Mouse (Mus musculus) adipose tissue, adult 10 weeks (tissue): ENCODE data around the gene Nkiras1. TPM values are rescaled to one million over a fixed set of nuclear protein-coding genes. Genes with fewer than 3 reads are reported as not detected.

Experiments used
- polyA plus RNA-seq: library from polyadenylated mRNA; stranded (reverse); fragments of 350-450 nt; fragmentation: Illumina TruSeq; extraction: RNeasy Lipid Tissue Mini Kit (QIAGEN cat#74804); gene quantifications from one replicate; pipeline ENCODE4 v1.2.3, GENCODE M21; 2014; ENCODE audit warnings: low read depth, low replicate concordance

Nkiras1 gene
- 28.0 TPM for polyA plus RNA-seq

GRCm38 (mm10) chr14:18270529-18271441 lies at the start of gene Nkiras1, which contains the start of gene Rpl15:
TSS of gene Nkiras1 (plus strand) at chr14:18271136.
TSS of gene Rpl15 (minus strand) at chr14:18271391.

DNA sequence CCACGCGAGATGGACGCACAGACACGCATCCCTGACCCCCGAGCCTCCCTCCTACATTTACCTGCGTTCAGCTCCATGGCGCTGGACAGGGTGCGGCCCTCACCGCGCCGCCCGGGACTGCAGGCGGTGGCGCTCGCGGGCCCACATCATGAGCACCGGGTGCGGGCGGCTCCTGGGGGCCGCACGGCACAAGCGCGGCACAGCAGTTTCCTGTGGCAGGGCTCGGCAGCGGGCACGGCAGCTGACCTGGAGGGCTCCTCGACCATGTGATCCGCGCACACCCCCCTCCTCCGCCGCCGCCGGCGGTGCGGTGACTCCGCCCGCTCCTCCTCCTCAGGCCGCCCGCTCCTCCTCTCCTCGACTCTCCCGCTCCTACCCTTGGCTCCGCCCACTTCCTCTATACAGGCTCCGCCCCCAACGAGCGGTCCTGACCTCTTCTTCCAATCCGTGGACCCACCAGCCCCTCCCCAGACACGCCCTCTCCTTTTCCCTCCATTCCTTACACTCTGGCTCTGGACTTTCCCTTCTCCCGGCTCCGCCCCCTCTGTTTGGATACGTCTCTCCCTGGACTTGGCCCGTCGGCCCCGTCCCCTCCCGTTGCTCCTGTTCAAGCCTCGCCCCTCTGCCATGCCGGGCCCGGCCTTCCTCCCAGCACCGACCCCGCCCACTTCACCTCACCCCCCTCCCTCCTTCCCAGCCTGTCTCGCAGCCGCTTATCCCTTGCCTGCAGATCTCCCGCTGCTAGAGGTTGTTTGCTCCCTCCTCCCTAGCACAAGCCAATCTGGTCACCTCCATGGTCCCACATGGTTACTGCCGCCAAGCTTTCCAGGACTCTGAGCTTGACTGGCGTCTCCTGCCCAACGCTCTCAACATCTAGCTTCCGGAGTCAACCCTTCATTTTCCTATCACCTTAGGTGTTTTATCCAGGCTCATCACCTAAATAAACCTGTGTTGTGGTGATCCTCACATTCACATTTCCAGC lies 31.9 kb upstream of the Nkiras1 start, which contains the start of gene Nr1d2:
Nr1d2 (minus strand) TSS at position 378 of the 982 bp plus-strand sequence.

DNA sequence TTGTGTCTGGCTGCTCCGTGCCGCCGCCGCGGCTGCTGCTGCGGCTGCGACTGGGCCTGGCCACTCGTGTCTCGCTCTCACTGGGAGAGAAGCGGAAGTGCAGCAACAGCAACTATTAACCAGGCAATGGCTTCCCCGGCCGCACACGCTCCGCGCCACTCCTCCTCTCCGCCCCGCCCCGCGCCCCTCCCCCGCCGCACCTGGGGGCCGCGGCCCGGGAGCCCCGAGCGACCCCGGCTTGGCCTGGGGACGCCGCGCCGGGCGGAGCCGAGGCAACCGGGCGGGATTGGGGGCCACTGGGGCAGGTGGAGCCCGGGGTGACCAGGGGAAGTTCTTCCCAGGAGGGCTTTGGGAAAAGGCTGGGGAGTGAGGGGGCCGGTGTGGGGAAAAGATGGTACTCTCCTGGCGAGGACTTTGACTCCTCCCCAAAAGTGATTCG lies 60.8 kb downstream of the Nkiras1 start, which contains the start of gene Ube2e1:
Ube2e1 (minus strand) TSS at position 167 of the 439 bp plus-strand sequence.

Other genes with a start within 250 kb of the Nkiras1 start
- 30.5 TPM for gene Nr1d2, start 32.0 kb upstream of the Nkiras1 start, polyA plus RNA-seq
- gene Rpl15, start 255 bp downstream of the Nkiras1 start, polyA plus RNA-seq, result 781 TPM
- 62.3 TPM for gene Ube2e1, start 60.7 kb downstream of the Nkiras1 start, polyA plus RNA-seq